Mouse (Mus musculus) kidney, embryonic 15.5 days (tissue): ENCODE results near the gene Pheta1. TPM values are rescaled to one million over a fixed set of nuclear protein-coding genes. Genes with fewer than 3 reads are reported as not detected.

ENCODE experiments used
- ATAC-seq: fragments of 200-750 bp; cut with Nextera tagmentation; replicated peaks from 2 replicates; pipeline ENCODE4 v1.8.0; 2017; ENCODE audit warnings: moderate TSS enrichment; ENCODE audit not compliant: low FRiP score
- H3K27ac ChIP-seq: fragments of 300-500 bp; sonication (generic); 2 replicates; pipeline ENCODE4 v1.5.1; 2015; ENCODE audit warnings: mild to moderate bottlenecking, inconsistent platforms
- H3K27me3 ChIP-seq: fragments of 300-500 bp; sonication (generic); 2 replicates; pipeline ENCODE4 v1.6.1; 2015; ENCODE audit warnings: inconsistent platforms
- H3K36me3 ChIP-seq: fragments of 300-500 bp; sonication (generic); 2 replicates; pipeline ENCODE4 v1.6.1; 2015; ENCODE audit warnings: inconsistent platforms
- H3K4me1 ChIP-seq: fragments of 300-500 bp; sonication (generic); 2 replicates; pipeline ENCODE4 v1.6.1; 2015; ENCODE audit warnings: inconsistent platforms
- H3K4me2 ChIP-seq: fragments of 300-500 bp; sonication (generic); 2 replicates; pipeline ENCODE4 v1.6.1; 2015; ENCODE audit warnings: moderate library complexity, mild to moderate bottlenecking, inconsistent platforms
- H3K4me3 ChIP-seq: fragments of 300-500 bp; sonication (generic); replicated peaks from 2 replicates; pipeline ENCODE4 v1.5.1; 2015; ENCODE audit warnings: mild to moderate bottlenecking, inconsistent platforms
- H3K9ac ChIP-seq: fragments of 300-500 bp; sonication (generic); 2 replicates; pipeline ENCODE4 v1.6.1; 2015; ENCODE audit warnings: mild to moderate bottlenecking, inconsistent platforms
- H3K9me3 ChIP-seq: fragments of 300-500 bp; sonication (generic); replicated peaks from 2 replicates; pipeline ENCODE4 v1.6.1; 2016; ENCODE audit warnings: inconsistent platforms
- WGBS: fragments of 180-500 bp; shearing (Covaris S2); methylation state at CpG from one replicate; pipeline ENCODE4 v1.1.7; 2015; ENCODE audit warnings: mixed read lengths; 5-methylcytosine and 5-hydroxymethylcytosine counted together
- polyA plus RNA-seq: library from polyadenylated mRNA; unstranded; fragments of >200 nt; fragmentation: Nextera tagmentation; extraction: Ambion mirVana; gene quantifications from 2 replicates; pipeline ENCODE4 v1.2.1, GENCODE M21; 2015

Pheta1 gene
- 27.7 and 29.0 TPM in 2 replicates for polyA plus RNA-seq

DNA sequence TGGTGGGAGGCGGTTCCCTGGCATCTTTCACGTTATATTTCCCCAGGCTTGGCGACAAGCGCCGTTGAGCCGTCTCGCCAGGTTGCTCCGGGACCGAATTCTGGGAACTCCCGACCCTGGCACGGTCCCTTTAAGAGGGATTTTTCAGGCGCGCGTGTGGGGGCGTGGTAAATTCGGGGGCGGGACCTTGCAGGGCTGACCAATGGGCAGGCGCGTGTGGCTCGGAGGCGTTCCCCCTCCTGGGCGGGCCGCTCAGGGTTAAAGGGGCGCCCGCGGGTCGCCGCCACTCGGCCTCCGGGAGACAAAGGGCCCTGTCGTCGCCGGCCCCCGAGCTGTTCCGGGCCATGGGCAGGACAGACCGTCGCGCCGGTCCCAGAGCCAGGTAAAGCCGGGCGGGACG is at the start of gene Pheta1:
Pheta1 (plus strand) TSS at position 242 of the 400 bp plus-strand sequence.
- H3K9ac ChIP-seq, result peak within 1 kb of the TSS; percentile 88
- ATAC-seq, result peak; percentile 90
- H3K4me1 ChIP-seq, result peaks cover 42% of the 10 kb centered on the region
- WGBS, result 0% methylated on average over 35 of the region's 42 CpGs
- peak within 1 kb of the TSS; percentile 94 for H3K27ac ChIP-seq
- H3K27me3 ChIP-seq, result 0 out of 2 replicates have a peak, but pooled peaks cover 6% of the 10 kb centered on the region
- peak within 1 kb of the TSS; percentile 87 for H3K4me2 ChIP-seq
- peak within 1 kb of the TSS; percentile 93 for H3K4me3 ChIP-seq
- H3K9me3 ChIP-seq, result no peaks in the 10 kb centered on the region
- H3K36me3 ChIP-seq, result peaks cover 25% of the 10 kb centered on the region

DNA sequence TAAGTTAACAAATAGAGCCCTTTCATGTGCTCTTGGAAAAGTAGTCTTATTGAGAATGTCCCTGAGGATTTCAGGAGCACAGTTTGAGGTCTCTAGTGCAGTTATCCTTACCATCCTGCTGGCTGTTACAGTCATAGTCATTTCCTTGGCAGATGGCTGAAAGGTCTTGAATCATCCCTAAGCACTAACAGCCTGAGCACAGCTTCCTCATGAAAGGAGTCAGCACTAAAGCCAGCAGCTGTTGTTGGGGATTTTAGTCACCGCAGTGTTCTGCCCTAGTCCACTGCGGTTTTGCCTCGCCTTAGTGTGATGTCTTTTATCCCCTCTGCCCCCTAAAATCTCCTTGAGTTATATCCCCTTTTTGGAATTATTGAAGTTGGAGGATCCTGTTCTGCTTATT is 41.6 kb upstream of the Pheta1 start:
- Histone ChIP-seq H3K4me3 (no peak overlapping the region), H3K36me3 (peaks cover 90% of the 10 kb centered on the region), H3K9ac (no peak overlapping the region), H3K27me3 (no peaks in the 10 kb centered on the region), H3K4me1 (peaks cover 11% of the 10 kb centered on the region; the same call in 1 of the 2 replicates), H3K9me3 (no peaks in the 10 kb centered on the region), H3K27ac (no peak overlapping the region), H3K4me2 (no peak overlapping the region)
- no peak for ATAC-seq
- 84% methylated on average over 3 of the region's 3 CpGs for WGBS

DNA sequence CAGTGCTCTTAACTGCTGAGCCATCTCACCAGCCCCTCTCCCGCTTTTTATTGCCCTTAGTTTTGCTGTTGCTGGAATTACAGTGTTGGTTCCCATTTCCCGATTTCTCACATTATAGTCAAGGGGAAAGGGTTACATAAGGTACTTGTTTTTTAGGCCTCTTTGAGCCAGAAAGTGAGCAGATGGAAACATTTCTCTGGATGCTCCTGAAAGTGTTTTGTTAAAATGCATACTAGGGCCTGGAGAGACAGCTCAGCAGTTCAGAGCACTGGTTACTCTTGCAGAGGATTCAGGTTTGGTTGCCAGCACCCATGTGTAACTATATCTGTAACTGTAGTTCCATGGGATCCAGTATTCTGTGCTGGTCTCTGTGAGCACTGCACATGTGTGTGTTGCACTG is 40.6 kb upstream of the Pheta1 start:
- Histone ChIP-seq H3K9me3 (no peaks in the 10 kb centered on the region), H3K27me3 (no peaks in the 10 kb centered on the region), H3K9ac (no peak overlapping the region), H3K4me1 (peaks cover 11% of the 10 kb centered on the region; the same call in 1 of the 2 replicates), H3K36me3 (peaks cover 90% of the 10 kb centered on the region), H3K4me2 (no peak overlapping the region), H3K4me3 (no peak overlapping the region), H3K27ac (no peak overlapping the region)
- ATAC-seq, result no peak
- 85% methylated on average over 2 of the region's 2 CpGs for WGBS

DNA sequence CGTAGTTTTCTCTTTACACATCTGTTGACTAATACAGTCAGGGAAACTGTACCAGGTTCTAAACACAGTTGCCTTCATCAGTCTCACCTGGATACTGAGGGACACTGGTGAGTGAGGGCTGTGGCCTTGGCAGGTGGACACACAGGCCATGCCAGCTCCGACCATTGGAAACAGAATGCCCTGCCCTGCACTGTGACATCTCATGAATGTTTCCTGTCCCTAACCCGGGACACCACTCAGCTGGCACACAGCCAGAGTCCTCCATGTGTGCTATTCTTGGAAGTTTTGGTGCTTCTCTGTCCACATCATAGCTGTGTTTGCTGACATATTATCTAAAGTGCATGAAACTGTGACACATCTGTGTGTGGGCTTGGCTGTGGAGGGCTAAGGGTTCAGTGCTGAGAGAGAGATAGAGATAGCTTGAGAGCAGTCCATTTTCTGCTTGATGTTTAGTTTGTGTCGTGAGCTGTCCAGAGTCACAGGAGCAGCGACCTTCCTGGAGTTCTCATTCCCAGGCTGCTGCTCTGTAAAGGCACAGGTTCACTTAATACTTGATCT is 39.0 kb upstream of the Pheta1 start:
- H3K9me3 ChIP-seq, result no peaks in the 10 kb centered on the region
- H3K4me1 ChIP-seq, result peaks cover 11% of the 10 kb centered on the region; the same call in 1 of the 2 replicates
- ATAC-seq, result no peak
- no peak overlapping the region for H3K4me2 ChIP-seq
- 63% methylated on average over 5 of the region's 5 CpGs for WGBS
- H3K27me3 ChIP-seq, result no peaks in the 10 kb centered on the region
- peaks cover 89% of the 10 kb centered on the region for H3K36me3 ChIP-seq
- no peak overlapping the region for H3K27ac ChIP-seq
- H3K9ac ChIP-seq, result no peak overlapping the region
- H3K4me3 ChIP-seq, result no peak overlapping the region

DNA sequence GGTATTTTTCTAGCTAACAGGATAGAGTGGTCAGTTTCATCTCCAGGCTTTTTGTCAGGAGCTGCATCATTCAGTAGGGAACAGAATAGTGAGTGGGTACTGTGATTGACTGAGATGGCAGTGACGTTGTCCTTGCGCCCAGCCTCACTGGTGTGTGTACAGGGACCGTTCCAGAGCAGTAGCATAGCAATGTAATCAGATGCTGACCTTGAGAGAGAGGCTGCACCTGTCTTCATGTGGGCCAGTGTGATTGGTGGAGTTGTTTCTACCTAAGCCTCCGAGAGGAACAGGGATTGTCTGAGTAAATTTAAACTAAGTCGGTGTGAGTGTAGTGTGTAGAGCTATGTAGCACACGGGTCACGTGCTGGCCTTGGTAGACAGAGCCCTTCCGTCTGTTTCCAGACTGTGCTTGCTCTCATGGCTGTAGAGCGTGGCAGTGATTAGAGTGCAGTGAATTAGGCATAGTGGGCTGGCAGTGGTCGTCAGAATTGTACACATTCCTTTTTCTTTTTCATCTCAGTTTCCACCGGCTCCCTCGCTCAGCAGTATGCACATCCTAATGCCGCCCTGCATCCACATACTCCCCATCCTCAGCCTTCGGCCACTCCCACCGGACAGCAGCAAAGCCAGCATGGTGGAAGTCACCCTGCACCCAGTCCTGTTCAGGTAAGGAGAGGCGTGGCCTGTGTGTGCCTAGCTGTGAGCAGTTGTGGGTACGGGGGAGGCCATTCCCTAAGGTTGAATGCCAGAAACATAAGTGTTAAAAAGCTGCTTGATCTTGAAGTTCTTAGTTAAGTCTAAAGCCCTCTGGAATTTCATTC is 38.2 kb upstream of the Pheta1 start:
- peaks cover 89% of the 10 kb centered on the region for H3K36me3 ChIP-seq

DNA sequence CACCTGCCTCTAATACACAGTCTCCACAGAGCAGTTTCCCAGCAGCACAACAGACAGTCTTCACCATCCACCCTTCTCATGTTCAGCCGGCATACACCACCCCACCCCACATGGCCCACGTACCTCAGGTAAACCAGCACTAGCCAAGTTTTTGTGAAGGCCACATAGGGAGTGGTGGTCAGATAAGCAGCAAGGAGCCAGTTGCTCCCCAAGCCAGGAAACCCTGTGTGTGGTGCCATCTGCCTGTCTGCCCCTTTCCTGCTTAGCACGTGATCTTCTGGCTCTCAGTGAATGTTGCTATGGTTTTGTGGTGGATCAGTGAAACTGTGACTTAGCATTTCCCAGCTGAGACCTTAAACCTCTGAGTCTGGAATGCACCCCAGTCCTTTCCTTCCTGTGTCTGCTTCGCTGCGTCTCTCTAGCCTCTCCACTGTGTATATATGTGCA is 37.3 kb upstream of the Pheta1 start:
- Histone ChIP-seq H3K9ac (no peak overlapping the region), H3K36me3 (peaks cover 90% of the 10 kb centered on the region), H3K4me3 (no peak overlapping the region), H3K4me1 (peaks cover 11% of the 10 kb centered on the region; the same call in 1 of the 2 replicates), H3K4me2 (no peak overlapping the region), H3K27me3 (no peaks in the 10 kb centered on the region), H3K27ac (peak overlapping the region; percentile 60; the same call in 1 of the 2 replicates), H3K9me3 (no peaks in the 10 kb centered on the region)
- ATAC-seq, result no peak
- 80% methylated on average over 5 of the region's 5 CpGs for WGBS

More for the DNA sequence above, 38.2 kb upstream of the Pheta1 start:
- 86% methylated on average over 17 of the region's 17 CpGs for WGBS
- Histone ChIP-seq H3K4me2 (no peak overlapping the region), H3K4me3 (no peak overlapping the region), H3K9ac (no peak overlapping the region), H3K27ac (no peak overlapping the region), H3K4me1 (peaks cover 11% of the 10 kb centered on the region; the same call in 1 of the 2 replicates), H3K9me3 (no peaks in the 10 kb centered on the region), H3K27me3 (no peaks in the 10 kb centered on the region)
- no peak for ATAC-seq

DNA sequence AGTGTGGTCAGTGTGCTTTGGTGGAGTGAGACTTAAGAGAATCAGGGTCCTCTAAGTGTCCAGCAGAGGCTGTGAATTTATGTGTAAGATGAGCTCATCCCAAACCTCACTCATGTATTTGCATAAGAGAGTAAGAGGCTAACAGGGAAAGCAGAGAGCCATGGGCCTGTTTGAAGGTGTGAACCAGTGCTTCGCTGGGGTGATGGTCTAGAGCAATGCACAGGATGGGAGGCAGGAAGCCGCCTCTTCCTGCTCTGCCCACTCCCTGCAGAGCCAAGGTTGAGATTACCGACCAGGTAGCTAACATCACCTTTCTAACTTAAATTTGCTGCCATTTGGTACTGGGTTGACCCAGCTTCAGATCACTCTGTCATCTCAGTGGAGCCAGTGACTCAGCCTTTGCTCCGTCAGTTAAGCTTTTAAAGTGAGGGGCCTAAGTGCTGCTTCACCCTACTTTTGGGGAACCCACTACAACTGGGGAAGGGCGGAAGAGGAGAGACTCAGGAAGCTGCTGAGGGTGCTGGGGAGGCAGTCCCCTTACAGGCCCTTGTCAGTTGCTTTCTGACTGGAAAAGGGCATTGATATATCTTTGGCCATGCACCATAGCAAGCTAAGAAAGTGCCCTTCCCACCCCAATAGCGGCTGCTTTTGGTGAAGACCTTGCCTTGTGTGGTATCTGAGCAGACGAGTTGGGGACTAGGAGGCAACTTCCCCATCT is 36.1 kb upstream of the Pheta1 start:
- Histone ChIP-seq H3K4me2 (no peak overlapping the region), H3K4me3 (no peak overlapping the region), H3K9me3 (no peaks in the 10 kb centered on the region), H3K27ac (peak overlapping the region; percentile 60), H3K36me3 (peaks cover 92% of the 10 kb centered on the region), H3K4me1 (peaks cover 11% of the 10 kb centered on the region; the same call in 1 of the 2 replicates), H3K9ac (no peak overlapping the region), H3K27me3 (no peaks in the 10 kb centered on the region)
- no peak for ATAC-seq
- WGBS, result 80% methylated on average over 7 of the region's 7 CpGs

DNA sequence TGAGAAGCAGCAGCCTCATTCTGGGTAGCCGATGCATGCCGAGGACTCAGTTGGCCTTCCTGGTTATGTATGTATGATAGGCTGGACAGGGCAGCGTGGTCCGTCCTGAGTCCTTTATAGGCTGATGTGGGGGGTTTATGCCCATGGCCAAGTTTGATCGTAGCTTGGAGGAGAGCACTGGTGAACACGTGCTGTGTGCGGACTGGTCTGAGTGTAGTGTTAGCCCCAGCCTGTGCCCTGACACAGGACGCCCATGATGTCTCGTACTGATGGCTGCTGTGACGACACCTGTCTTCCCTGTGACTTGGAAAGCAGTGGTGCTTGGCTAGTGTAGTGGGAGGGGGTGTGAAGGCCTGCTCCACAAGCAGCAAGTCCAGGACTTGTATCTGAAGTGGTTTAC is 35.0 kb upstream of the Pheta1 start:
- Histone ChIP-seq H3K27ac (no peak overlapping the region), H3K9ac (no peak overlapping the region), H3K36me3 (peaks cover 96% of the 10 kb centered on the region), H3K9me3 (no peaks in the 10 kb centered on the region), H3K4me2 (no peak overlapping the region), H3K4me1 (peaks cover 11% of the 10 kb centered on the region; the same call in 1 of the 2 replicates), H3K4me3 (no peak overlapping the region), H3K27me3 (no peaks in the 10 kb centered on the region)
- WGBS, result 94% methylated on average over 10 of the region's 10 CpGs
- ATAC-seq, result no peak

DNA sequence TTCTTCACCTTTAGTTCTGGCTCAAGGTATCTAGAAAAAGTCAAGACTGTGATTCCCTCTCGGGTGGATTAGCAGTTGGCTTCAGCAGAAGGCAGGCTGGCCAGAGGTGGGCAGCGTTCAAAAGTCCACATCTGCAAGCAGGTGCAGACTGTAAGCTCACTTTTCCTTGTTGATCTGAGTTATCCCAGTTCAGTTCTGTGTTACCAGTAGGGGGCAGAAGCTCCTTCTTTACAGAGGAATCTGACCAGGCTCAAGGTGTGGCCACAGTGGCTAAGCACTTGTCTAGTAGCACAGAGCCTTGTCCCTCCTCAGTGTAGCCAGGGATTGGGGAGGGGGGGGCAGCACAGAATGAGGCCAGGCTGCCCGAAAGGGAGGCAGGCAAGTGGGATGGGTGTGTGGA is 33.7 kb upstream of the Pheta1 start:
- no peak overlapping the region for H3K4me2 ChIP-seq
- no peak overlapping the region for H3K9ac ChIP-seq
- H3K27me3 ChIP-seq, result no peaks in the 10 kb centered on the region
- H3K27ac ChIP-seq, result no peak overlapping the region
- WGBS, result 55% methylated on average over 3 of the region's 3 CpGs
- H3K9me3 ChIP-seq, result no peaks in the 10 kb centered on the region
- peak; percentile 37; the same call in 1 of the 2 replicates for ATAC-seq
- peaks cover 98% of the 10 kb centered on the region for H3K36me3 ChIP-seq
- no peak overlapping the region for H3K4me3 ChIP-seq
- H3K4me1 ChIP-seq, result peaks cover 7% of the 10 kb centered on the region; the same call in 1 of the 2 replicates

DNA sequence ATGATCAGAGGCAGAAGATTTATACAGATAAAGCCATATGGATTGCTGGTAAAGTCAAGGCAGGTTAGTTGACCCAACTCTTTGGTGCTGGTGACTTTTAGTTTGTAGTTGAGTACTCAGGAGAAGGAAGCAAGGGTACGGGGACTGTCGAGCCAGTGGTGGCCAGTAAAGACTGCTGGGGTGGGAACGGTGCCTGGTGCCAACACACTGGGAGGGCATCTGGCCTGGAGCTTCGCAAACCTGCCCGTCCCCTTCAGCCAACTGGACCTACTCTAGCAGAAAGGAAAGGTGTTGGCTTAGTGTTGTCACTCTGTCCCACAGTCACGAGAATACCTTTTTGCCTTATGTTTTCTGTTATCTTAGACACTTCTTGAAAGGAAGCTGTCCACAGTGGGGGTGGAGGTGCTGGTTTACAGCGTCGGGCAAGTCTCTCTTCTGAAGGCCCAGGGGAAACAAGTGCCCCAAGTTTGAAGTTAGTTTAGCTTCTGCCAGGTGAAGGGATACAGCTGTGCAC is 32.9 kb upstream of the Pheta1 start:
- H3K27ac ChIP-seq, result no peak overlapping the region
- H3K9me3 ChIP-seq, result no peaks in the 10 kb centered on the region
- peaks cover 8% of the 10 kb centered on the region; the same call in 1 of the 2 replicates for H3K4me1 ChIP-seq
- 84% methylated on average over 8 of the region's 8 CpGs for WGBS
- peaks cover 97% of the 10 kb centered on the region for H3K36me3 ChIP-seq
- H3K4me3 ChIP-seq, result no peak overlapping the region
- ATAC-seq, result no peak
- no peak overlapping the region for H3K4me2 ChIP-seq
- no peak overlapping the region for H3K9ac ChIP-seq
- no peaks in the 10 kb centered on the region for H3K27me3 ChIP-seq

DNA sequence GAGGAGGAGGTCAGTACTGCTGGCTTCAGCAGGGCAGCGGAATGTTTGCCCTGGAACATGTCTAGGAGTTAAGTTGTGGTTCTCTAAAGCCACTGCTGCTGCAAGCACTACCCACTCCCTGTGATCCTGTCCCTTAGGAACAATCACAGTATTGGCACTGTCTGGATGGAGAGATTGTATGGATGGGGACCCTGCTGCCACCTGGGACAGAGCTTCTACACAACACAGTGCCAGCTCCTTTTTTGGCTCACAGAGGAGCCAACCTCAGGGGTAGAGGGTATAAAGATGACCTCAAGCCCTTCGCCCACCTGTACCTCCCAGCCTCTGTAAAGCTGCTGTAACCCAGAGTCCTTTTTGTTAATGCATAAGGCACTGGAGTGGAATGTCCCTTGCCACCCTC is 32.2 kb upstream of the Pheta1 start:
- no peak for ATAC-seq
- Histone ChIP-seq H3K36me3 (peaks cover 97% of the 10 kb centered on the region), H3K4me1 (peaks cover 5% of the 10 kb centered on the region; the same call in 1 of the 2 replicates), H3K4me3 (no peak overlapping the region), H3K9me3 (no peaks in the 10 kb centered on the region), H3K9ac (no peak overlapping the region), H3K4me2 (no peak overlapping the region), H3K27me3 (no peaks in the 10 kb centered on the region), H3K27ac (no peak overlapping the region)
- WGBS, result 88% methylated on average over 2 of the region's 2 CpGs
